Mouse (Mus musculus): ENCODE measurements at regions not wholly inside any gene's neighbourhood (a gene's known extent, or its start where the extent isn't known, plus 50 kb on each side); places are given as distances from the start of the nearest gene placed in this dataset.

DNA sequence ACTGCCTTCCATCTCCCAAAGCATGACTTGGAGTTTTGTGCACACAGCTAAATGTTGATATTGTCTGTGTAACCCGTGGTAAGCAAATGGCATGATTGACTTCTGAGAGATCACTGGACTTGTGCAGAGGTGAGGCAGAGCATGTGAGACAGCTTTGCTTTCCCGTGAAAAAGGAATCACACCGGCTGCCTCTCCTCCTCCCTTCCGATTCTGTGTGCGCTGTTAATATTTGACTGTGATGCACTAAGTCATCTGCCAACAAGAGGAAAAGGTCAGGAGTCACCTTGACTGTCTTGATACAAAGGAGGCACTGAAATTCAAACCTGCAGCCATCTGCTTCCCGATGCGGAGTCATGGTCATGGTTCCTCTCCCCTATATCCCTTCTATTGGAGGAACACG lies 98.0 kb downstream of the Ehf start:
- TF ChIP-seq CTCF (IDR thresholded peaks at IDR 0.05; ENCODE audit: borderline replicate concordance, extremely low read depth, insufficient read depth, insufficient read length) (no peak), POLR2A (IDR thresholded peaks at IDR 0.05; ENCODE audit: borderline replicate concordance, extremely low read depth, insufficient read depth, insufficient read length, poor library complexity, severe bottlenecking) (no peak)
